Mouse (Mus musculus): Measurements from ENCODE around the gene Camta1.

The Camta1 gene

DNA sequence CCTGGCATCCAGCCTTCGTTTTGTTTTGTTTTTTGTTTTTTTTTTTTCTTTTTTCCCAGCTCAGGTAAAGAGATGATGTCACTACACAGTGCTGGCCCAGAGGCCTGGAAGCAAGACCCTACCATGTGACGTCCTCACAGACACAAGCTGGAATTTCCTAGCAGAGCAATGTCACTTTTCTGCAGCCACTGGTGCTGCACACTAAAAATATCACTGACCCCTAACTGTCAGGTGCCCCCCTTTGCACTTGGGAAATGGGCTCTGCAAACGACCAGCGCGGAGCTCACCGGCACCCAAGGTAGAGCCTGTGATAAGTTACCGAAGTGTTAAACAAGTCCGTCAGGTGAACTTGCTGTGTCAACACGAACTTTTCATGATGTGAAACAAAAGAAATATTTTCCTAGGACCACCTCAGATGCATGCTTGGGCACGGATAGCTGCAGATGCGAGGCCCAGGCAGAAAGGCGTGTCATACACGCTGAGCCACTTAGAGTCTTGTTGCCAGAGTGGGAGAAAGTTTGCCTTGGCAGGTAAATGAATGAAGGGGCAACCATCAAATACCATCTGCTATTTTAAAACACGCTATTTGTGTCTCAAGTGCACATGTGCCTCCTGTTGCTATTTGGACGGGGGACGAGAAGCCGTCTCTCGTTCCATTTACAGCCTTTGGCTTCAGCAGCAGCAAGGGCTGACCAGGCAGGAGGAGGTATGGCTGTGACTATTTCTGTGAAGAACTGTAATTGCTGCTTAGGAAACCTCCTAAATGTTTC lies 765.2 kb downstream of the Camta1 start:
- no peak for DNase-seq

DNA sequence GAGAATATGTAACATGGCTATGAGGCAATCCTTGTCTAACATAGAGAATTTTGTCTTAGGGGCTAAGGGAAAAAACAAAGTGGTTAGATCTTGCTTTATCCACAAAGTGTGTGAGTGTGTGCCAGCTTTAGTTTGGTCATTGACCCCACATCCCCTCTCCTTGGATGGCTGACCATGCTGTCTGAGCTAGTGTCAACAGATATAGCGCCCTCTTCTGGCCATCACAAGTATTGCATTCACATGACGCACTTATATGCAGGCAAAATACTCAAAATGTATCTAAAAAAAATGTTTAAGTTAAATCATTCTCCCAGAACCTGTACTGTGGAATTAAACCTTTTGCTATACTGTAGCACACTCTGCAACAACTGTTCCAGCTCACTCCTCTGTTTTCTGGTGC lies 766.5 kb downstream of the Camta1 start:
- DNase-seq: peak; percentile 54

DNA sequence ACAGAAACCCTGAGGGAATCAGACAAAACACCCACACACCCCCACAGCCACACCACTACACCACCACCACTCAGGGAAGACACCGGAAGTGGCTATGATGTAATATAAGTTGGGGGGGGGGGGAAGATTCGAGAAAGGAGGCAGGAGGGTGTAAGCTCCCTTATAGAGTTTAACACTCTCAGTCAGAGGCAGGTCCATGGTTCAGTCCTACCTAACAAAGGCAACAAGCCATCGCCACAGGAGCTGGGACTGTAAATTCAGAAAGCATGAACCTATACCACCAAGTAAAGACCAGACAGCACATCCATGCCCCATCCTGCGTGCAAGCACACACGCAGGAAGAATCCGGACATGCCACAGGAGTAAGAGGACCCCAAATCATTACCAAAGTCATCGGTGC lies 772.4 kb downstream of the Camta1 start, which contains the start of gene Gm13090:
Gm13090 (plus strand) TSS at position 301 of the 400 bp plus-strand sequence.
- DNase-seq: peak; percentile 29

DNA sequence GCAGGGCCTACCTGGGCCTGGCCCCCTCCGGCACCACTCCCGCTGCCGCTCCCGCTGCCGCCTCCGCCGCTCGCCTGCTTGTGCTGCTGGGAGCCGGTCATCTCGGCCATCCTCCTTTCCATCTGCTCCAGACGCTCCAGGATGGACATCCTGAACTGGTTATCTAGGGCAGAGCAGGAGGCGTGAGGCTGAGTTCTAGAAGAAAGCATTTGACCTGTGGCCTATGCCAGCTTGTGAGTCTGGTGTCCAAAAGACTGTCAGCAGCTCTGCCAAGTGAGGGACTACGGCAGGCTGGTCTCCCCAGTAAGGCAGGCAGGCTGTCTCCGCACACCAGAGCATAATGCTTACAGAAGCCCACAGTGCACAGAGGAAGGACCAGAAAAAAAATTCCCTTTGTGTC lies 772.9 kb downstream of the Camta1 start:
- peak; percentile 82 for DNase-seq

DNA sequence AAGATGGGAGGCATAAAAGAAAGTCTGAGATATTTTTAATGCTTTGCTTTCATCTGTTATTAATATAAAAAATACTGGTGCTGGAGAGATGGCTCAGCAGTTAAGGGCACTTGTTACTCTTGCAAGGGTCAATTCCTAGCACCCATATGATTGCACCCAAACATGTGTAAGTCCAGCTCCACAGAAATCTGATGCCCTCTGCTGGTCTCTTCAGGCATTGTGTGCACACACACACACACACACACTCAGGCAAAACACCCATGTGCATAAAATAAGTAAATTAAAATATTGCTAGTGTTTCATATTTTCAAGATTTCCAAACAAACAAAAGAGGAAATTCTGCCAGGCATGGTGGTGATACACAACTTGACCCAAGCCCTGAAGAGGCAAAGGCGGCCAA lies 774.3 kb downstream of the Camta1 start:
- no peak for DNase-seq

DNA sequence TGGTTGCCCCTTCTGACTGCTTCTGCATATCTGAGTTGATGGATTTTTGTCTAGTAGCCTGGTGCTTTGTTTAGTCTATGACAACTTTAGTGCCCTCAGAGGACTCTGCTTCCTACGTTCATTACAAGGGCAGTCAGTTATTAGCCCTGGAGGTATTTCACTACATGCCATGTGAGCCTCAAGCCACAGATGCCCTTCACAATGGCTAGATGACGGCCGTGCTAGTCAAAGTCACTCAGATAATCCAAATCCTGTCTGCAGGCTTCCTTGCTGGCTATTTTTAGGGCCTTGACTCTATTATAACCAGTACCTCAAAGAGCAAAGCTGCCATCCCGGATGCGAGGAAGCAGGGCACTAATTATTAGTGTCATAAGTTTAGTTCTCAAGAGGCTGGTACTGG lies 778.6 kb downstream of the Camta1 start:
- DNase-seq: no peak

DNA sequence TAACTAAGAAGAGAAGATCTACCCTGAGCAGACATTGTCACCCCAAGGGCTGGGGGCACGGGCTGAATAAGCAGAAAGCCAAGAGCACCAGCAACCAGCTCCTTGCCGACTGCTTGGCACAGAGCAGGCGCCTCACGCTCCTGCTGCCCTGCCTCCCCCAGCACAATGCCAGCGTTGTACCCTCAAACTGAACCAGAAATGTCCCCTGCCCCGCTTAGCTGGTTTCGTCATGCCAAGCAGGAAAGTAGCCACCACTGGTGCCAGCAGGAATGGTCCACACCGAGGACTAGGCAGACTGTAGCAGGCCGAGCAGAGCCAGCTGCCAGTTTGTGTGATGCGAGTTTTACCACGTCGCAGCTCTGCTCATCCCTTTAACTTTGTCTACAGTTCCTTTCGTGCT lies 779.7 kb downstream of the Camta1 start:
- DNase-seq: no peak

DNA sequence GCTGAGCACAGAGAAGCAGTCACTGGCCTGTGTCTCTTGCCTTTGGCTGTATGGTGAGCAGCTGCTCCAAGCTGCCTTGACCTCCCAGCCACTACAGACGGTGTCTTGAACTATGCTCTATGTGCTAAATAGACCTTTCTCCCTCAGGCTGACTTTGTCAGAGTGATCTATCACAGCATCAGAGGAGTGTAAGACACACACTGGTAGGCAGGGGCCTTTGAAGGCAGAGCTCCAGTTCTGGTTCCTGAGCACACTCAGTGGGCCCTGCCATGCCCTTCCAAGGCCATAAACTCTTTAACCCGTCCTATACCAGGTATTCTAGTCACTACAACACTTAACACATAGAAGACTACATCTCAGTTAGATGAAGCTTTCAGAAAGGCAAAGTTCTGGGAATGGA lies 780.3 kb downstream of the Camta1 start:
- no peak for DNase-seq

DNA sequence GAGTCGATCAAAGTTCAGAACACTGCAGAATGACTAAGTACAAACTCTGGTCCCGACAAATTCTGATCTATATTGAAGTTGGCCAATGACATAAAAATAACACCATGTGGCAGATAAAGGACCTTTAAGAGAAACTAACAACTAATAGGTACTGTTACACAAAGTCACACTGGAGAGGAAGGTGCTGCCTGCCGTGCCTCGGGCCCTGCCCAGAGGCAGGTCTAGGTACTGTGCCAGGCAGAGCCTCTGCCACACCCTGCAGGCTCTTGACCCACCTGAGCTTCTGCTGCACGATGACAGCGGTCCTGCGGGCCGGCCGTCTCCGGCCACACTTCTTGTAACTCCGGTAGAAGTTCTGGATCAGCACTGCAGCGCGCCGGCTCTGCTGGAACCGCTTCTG lies 786.9 kb downstream of the Camta1 start:
- DNase-seq: no peak

DNA sequence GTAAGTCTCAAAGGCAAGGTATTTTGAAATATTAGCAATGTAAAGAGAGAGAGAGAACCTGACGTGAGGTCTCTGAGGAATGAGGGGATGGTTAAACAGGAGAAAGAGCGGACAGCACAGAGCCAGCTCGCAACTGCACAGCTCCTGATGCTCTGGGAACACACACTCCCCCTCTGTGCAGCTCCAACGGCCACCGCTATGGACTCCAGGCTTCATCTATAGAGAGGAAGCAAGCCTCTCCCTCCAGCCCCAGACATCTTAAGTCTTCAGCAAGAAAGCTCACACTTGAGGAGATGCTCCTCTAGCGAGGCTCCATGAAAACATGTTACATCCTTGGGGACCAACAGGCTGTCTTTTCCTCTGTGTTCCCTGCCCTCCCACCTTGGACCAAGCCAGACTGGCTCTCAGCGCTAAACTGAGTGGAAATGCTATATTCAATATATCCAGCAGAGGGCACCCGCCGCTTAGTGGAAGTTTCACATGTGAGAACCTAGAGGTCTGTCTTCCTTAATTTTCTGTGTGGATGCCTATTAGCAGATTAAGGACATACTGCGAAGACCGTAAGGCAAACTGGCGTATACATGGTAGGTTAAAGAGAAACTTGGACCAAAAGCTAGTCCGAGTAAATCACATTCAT lies 788.5 kb downstream of the Camta1 start:
- peak; percentile 78 for DNase-seq

DNA sequence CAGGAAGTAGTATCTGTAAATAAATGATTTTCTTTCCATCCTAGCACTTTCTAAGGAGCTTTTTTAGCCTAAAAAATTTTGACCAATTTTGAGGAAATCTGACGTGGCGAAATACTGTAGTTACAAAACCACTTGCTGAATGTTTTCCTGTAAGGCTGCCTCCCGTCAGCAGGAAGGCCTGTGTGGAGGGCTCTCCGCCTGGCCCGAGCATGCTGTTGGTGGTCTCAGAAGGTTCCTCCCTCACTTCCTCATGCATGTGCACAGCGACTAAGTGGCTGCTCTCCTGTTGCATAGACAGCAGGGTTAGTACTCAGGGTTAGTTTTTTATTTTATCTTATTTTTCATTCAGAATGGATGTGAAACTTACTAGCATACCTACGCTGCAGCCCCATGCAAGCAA lies 790.7 kb downstream of the Camta1 start:
- no peak for DNase-seq

DNA sequence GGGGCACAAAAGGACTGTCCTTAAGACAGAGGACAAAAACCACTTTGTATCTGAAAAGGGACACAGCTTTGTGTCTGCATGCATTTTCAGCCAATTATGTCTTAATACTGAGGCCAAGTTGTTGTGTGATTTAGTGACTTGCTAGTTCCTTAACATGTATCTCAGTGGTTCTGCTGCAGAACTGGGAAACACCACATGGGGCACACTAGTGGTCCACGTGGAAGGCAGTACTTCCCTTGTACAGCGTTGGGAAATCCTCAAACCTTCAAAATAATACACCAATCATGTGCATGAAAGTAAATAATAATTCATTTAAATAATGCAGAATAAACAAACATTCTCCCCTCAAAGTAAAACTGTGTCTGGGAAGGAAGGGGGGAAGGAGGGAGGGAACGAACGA lies 792.9 kb downstream of the Camta1 start:
- no peak for DNase-seq

DNA sequence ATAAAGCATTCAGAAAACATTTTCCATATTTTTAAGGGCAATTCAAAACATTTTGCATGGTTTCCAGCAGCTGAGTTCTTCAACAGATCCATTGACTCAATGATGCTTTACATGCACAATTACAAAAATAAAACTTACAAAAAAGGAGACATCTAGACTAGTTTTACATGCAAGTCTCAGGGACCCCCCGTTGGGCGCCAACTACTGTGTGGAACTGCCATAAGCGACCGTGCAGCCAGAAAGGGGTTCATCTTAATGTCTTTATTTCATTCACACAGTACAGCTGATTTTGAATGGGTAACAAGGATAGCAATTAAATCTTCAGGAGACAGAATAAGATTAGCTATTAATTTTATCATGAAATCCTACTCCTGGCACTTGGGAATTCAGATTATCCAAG lies 802.1 kb downstream of the Camta1 start:
- no peak for DNase-seq

DNA sequence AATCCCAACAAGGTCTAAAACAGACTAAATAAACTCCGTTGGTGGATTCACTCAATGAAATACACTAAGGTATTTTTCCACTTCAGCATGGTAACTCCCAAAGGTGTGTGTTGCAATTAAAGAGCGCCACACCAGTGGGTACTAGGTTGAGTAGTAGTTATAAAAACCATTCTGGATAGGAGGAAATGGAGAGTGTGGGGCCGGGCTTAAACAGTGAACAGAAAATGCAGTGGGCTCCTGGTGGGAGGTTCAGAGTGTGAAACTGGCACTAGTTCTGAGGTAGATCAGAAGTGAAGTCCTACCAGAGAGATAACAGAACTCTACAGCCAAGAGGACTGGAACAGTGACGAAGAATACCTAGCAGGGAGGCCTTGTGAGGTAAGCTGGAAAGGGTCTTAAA lies 803.0 kb downstream of the Camta1 start:
- DNase-seq: no peak

DNA sequence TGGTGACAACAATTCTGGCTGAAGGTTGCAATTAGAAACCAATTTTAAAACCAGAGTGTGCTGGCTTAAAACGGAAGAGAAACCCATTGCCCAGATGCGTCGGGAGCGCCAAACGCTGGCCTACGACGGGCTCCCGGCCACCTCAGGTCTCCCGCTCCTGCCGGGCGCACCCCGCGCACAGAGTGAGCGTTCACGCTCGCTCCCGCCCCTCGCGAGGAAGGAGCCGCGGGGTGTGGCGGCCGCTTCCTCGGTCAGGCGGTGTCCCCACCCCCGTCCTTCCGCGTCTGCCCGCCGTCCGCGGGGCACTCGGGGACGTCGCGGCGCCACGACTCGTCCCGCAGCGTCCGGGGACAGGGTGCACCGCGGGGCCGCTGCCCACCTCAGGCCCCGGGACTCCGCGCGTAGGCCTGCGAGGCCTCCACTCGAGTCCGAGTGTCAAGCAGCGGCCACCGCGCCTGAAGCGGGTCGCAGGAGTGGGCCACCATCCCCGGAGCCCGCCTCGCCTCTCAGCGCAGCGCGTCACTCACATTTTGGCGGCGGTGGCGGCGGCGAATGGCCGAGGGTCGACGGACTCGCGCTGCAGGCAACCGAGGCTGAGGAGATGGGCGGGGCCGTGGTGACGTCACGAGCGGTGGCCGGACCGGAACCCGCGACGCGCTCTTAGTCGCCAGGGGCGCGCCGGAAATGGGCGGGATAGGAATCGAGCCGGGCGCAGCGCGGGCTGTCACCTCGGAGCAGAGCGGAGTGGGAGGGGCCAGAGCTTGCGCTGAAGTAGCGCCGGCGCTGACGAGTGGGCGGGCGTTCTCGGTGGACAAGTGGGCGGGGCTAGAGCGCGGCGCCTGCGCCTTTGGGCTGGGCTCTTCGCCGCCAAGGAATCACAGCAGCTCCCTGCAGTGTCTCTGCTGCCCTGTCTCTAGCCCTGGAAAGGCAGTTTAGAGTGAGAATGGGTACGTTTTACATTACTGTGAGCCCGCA lies 804.0 kb downstream of the Camta1 start, which contains the start of gene Vamp3:
Vamp3 (minus strand) TSS at position 617 of the 975 bp plus-strand sequence.
- peak; percentile 99 for DNase-seq

DNA sequence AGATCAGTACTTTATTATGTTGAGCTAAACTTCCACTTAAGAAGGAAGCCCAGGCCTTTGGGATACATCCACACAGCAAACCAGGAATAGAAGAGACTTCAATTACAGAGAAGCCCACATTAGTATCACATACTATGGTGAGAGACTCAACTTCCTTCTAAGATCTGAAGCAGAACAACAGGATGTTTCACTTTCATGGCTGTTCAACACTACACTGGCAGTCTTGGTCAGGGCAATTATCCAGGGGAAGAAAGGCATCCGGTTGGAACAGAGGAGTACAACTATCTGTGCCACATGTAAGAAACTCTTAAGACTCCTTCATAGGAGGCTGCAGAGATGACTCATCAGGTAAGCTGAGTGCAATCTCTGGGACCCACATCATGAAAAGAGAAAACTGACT lies 810.5 kb downstream of the Camta1 start:
- DNase-seq: no peak

DNA sequence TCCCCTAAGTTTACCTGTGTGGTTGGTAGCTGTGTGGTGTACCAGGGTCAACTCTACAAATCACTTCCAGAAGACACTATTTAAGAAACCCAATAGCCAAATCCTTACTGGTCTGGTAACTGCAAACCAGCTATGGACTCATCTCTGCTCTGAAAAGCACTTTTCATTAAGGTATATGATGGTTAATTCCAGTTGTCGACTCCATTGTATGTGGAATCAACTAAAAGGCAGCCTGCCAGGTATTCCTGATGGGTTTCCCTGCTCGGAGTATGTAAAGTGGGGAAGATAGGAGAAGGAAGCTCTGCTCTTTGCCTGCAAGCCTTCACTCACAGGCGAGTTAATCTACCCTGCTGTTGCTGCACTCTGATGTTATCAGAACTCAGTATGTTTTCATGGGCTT lies 815.2 kb downstream of the Camta1 start:
- DNase-seq: no peak

DNA sequence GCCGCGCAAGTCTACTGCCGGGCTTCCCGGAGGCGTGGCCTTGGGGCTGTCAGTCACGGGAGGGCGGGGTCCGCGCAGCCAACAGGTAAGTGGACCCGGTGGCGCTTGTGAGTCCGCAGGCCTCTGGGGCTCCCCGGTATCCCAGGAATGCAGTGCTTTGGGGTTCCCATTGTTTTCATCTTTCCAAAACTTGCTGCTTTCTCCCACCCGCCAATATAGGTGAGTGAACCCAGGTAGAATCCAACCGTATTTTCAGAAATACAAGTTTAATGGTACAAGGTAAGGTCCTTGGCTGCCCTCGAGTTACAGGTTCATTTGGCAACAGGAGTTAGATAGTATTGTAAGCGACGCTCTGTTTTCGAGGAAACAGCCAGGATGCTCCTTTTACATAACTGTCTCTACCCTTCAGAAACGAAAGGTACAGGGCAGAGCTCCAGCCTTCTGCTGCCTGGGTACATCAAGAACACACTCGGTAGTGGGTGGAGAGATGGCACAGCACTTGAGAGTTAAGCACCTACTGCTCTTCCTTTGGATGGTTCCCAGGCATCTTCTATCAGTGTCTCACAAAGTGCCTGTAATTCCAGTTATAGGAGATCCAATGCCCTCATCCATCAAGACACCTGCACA lies 816.6 kb downstream of the Camta1 start:
- no peak for DNase-seq

DNA sequence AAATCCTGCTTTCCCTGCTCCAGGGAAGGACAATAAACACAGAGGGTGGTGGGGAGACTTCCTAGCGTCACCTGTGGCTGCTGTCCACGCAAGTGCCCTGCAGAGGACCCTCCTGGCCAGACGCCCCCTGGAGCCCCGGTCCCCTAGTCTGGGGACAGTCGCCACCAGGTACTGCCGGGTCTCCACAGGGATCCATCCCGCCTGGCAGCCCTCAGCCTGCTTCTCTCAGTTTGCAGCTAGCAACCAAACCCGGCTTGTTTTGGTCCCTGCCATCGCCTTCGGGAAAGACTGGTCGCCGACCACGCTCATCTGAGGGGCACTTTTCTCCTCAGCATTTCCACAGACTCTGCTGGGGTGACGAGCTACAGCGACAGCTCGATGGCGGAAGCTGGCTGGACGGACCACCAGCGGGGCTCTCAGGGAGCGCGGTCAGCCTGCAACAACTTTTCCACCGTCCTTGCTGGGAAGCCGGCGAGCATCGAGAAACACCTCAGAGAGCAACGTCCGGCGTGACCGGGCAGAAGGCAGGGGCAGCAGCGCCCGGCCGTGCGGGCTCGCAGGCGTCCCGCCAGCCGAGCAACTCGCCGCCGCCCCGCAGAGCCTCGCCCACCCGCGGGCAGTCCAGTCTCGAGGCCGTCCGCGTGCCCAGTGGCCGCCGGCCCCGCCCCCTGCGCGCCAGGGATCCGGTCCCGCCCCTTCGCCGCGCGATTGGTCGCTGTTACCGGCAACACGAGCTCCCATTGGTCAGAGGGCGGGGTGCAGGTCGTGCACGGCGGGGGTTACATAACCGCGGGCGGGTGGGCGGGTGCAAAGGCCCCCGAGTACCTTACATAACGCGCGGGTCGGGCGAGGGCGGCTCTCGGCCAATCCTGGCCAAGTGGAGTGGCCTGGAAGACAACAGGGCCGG lies 817.4 kb downstream of the Camta1 start, which contains the start of gene Per3:
Per3 (minus strand) TSS at position 629 of the 907 bp plus-strand sequence.
- DNase-seq: peak; percentile 99

DNA sequence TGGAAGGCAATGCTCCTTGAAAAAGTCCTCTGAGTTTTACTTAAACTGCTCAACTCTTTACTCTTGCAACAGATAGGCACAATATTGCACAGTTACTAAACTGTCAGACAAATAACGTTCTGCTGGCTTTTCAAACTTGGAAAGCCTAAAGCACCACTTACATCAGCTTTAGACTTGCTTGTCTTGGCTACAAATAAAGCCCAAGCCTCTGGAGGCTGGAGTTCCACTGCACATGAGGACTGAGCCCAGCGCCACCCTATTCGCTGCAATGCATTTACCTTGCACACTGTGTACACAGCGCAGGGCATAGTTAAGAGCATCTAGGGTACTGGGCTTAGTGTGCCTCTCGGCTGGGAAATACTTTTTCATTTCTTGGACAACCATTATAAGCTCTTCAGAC lies 818.4 kb downstream of the Camta1 start:
- peak; percentile 35 for DNase-seq

DNA sequence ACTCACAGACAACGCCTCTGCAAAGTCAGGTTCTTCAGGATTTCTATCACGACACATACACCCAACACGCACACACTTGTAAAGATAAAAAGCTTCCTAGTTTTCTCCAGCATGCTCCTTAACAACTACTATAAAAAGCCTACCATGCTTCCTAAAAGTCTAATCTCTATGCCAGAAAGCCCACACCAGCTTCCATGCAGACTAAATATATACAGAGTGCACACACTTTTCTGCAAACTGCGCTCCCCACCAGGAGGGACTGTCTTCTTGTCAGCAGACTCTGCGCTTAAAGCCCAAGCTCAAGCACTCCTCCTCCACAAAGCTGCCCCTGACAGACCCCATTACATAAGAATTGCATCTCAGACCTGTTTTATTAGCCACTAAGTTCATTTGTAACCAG lies 820.2 kb downstream of the Camta1 start:
- DNase-seq: no peak

DNA sequence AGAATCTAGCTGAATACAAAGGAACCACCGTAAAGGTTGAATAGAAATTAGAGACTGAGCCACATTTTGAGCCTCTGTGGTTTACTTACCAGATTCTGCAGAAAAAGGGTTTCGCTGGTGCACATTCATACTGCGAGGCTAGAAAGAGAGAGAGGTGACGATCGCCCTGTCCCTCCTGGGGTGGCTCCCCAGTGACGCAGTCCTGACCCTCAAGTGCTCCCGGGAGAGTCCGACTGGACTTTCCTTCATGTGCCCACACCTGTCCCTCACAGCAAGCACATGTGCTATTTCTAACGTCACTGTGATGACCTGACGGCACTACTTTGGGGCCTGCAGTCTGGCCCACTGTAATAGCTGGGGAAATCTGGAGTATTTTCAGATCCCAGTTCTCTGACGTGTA lies 823.9 kb downstream of the Camta1 start:
- DNase-seq: no peak

Measured in cerebellum, adult 11 months (tissue).